Mouse (Mus musculus): Measurements from ENCODE around the gene Fam189a2. TPM values are rescaled to one million over a fixed set of nuclear protein-coding genes. Genes with fewer than 3 reads are reported as not detected.

The Fam189a2 gene
- total and polyA plus RNA-seq, 2 experiments from 2014 or later, result 2.5 to 16.9 TPM

DNA sequence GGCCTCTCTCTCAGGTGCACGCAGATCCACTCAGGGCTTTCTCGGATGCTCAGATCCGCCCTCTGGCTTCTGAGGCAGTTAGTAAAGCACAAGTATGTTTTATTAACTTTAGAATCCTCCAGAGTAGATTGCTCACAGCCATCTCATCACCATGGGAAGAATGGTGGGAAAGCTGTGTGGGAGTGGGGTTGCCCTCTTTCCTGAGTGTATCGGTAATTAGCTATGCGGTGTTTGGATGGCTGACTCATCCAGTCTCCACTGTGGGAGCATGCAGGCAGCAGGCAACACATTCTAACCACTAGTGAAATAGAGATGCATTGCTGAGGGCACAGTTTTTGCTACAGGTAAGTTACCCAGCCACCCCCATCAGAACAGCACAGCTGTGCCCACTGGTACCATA is 100.0 kb downstream of the Fam189a2 start:
- Histone ChIP-seq H3K27ac (ENCODE audit: low read depth, low read length) (no peak overlapping the region), H3K4me3 (ENCODE audit: low read depth, low read length) (no peak overlapping the region), H3K4me2 (ENCODE audit: low read depth, low read length, poor library complexity, severe bottlenecking) (no peak overlapping the region), H3K4me1 (ENCODE audit: insufficient read depth, low read length) (no peaks in the 10 kb centered on the region), H3K9me3 (ENCODE audit: low read length) (no peaks in the 10 kb centered on the region), H3K9ac (replicated peaks; ENCODE audit: low read length, poor library complexity, severe bottlenecking) (no peak overlapping the region), H3K36me3 (ENCODE audit: insufficient read depth, low read length) (peaks cover 34% of the 10 kb centered on the region), H3K27me3 (ENCODE audit: insufficient read depth, low read length) (no peaks in the 10 kb centered on the region)
- DNase-seq (ENCODE audit: low spot score) (no peak), ATAC-seq (ENCODE audit: low FRiP score) (no peak)
- no peak for TF ChIP-seq CTCF (IDR thresholded peaks at IDR 0.05)
- 94% methylated on average over 5 of the region's 5 CpGs for WGBS

GRCm38 (mm10) chr19:23925541-23925940 is 105.3 kb downstream of the Fam189a2 start:
- ATAC-seq (ENCODE audit: low FRiP score) (no peak), DNase-seq (ENCODE audit: low spot score) (no peak)
- WGBS, result 96% methylated on average over 5 of the region's 5 CpGs

DNA sequence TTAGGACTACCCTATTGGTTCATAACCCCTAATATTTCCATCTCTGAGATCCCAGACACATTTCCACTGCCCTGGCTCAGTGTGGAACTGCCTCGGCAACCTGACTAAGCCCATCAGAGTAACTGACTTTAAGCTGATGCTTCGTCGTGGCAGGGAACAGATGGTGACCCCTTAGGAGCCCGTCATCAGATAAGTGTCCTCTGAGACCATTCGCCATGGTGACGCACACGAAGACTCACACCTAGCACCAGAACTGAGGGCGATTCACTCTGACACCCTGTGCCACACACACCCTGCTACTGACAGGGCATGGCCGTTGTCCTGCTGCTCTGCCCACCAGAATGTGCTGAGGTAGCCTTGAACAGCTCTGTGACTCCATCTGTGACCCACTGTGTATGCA is 106.0 kb downstream of the Fam189a2 start:
- H3K9me3 ChIP-seq (ENCODE audit: low read length), result no peaks in the 10 kb centered on the region
- TF ChIP-seq CTCF (IDR thresholded peaks at IDR 0.05), result no peak
- no peak for ATAC-seq (ENCODE audit: low FRiP score)

More at GRCm38 (mm10) chr19:23925541-23925940, 105.3 kb downstream of the Fam189a2 start:
- no peak overlapping the region for H3K4me2 ChIP-seq (ENCODE audit: low read depth, low read length, poor library complexity, severe bottlenecking)
- H3K4me3 ChIP-seq (ENCODE audit: low read depth, low read length), result no peak overlapping the region
- H3K27me3 ChIP-seq (ENCODE audit: insufficient read depth, low read length), result no peaks in the 10 kb centered on the region
- no peak overlapping the region for H3K9ac ChIP-seq (replicated peaks; ENCODE audit: low read length, poor library complexity, severe bottlenecking)
- H3K36me3 ChIP-seq (ENCODE audit: insufficient read depth, low read length), result peaks cover 21% of the 10 kb centered on the region; the same call in 1 of the 2 replicates
- no peaks in the 10 kb centered on the region for H3K4me1 ChIP-seq (ENCODE audit: insufficient read depth, low read length)
- no peak for TF ChIP-seq CTCF (IDR thresholded peaks at IDR 0.05)
- no peak overlapping the region for H3K27ac ChIP-seq (ENCODE audit: low read depth, low read length)
- no peaks in the 10 kb centered on the region for H3K9me3 ChIP-seq (ENCODE audit: low read length)

GRCm38 (mm10) chr19:23924057-23924456 is 106.8 kb downstream of the Fam189a2 start:
- Histone ChIP-seq H3K4me1 (ENCODE audit: insufficient read depth, low read length) (peaks cover 2% of the 10 kb centered on the region; the same call in 1 of the 2 replicates), H3K9me3 (ENCODE audit: low read length) (no peaks in the 10 kb centered on the region), H3K27ac (ENCODE audit: low read depth, low read length) (no peak overlapping the region), H3K36me3 (ENCODE audit: insufficient read depth, low read length) (peaks cover 21% of the 10 kb centered on the region), H3K4me3 (ENCODE audit: low read depth, low read length) (no peak overlapping the region), H3K4me2 (ENCODE audit: low read depth, low read length, poor library complexity, severe bottlenecking) (no peak overlapping the region), H3K27me3 (ENCODE audit: insufficient read depth, low read length) (no peaks in the 10 kb centered on the region), H3K9ac (replicated peaks; ENCODE audit: low read length, poor library complexity, severe bottlenecking) (no peak overlapping the region)
- 71% methylated on average over 6 of the region's 6 CpGs for WGBS
- DNase-seq (ENCODE audit: low spot score), result no peak
- ATAC-seq (ENCODE audit: low FRiP score), result no peak
- TF ChIP-seq CTCF (IDR thresholded peaks at IDR 0.05), result no peak

More for the DNA sequence above, 106.0 kb downstream of the Fam189a2 start:
- Histone ChIP-seq H3K27me3 (ENCODE audit: insufficient read depth, low read length) (no peaks in the 10 kb centered on the region), H3K4me2 (ENCODE audit: low read depth, low read length, poor library complexity, severe bottlenecking) (no peak overlapping the region), H3K36me3 (ENCODE audit: insufficient read depth, low read length) (peaks cover 21% of the 10 kb centered on the region; the same call in 1 of the 2 replicates), H3K9ac (replicated peaks; ENCODE audit: low read length, poor library complexity, severe bottlenecking) (no peak overlapping the region), H3K27ac (ENCODE audit: low read depth, low read length) (no peak overlapping the region), H3K4me3 (ENCODE audit: low read depth, low read length) (no peak overlapping the region), H3K4me1 (ENCODE audit: insufficient read depth, low read length) (no peaks in the 10 kb centered on the region)
- 74% methylated on average over 9 of the region's 9 CpGs for WGBS
- DNase-seq (ENCODE audit: low spot score), result no peak

Other genes with a start within 250 kb of the Fam189a2 start
- gene Tjp2, start 194.0 kb upstream of the Fam189a2 start, total RNA-seq (2014; rRNA removed), result 18.2 and 18.7 TPM in 2 replicates
- gene Tjp2, start 194.0 kb upstream of the Fam189a2 start, polyA plus RNA-seq (2015; fragmentation: Nextera tagmentation; extraction: Ambion mirVana), result 11.0 and 11.2 TPM in 2 replicates
- gene Fxn, start 249.6 kb upstream of the Fam189a2 start, total RNA-seq (2014; rRNA removed), result 24.6 and 25.4 TPM in 2 replicates
- 42.5 and 43.7 TPM in 2 replicates for gene Fxn, start 249.6 kb upstream of the Fam189a2 start, polyA plus RNA-seq (2015; fragmentation: Nextera tagmentation; extraction: Ambion mirVana)

All from midbrain, postnatal 0 days (tissue).